Mouse (Mus musculus) limb, embryonic 11.5 days (tissue): ENCODE results near the gene Nlrp4c. TPM values are rescaled to one million over a fixed set of nuclear protein-coding genes. Genes with fewer than 3 reads are reported as not detected.

Experiments
- ATAC-seq: fragments of 200-750 bp; cut with Nextera tagmentation; 2 replicates; pipeline ENCODE4 v1.8.0; 2017; ENCODE audit warnings: low read depth; ENCODE audit not compliant: insufficient number of reproducible peaks, low FRiP score, low TSS enrichment
- DNase-seq: peaks from one replicate; pipeline ENCODE4 v3.0.0-alpha.2; 2015; ENCODE audit warnings: low spot score
- H3K27ac ChIP-seq: fragments of 300-500 bp; sonication (generic); replicated peaks from 2 replicates; pipeline ENCODE4 v1.5.1; 2014; ENCODE audit warnings: low read depth, mild to moderate bottlenecking, low read length
- H3K27me3 ChIP-seq: fragments of 300-500 bp; sonication (generic); 2 replicates; pipeline ENCODE4 v1.6.1; 2014; ENCODE audit warnings: mild to moderate bottlenecking, low read length, mixed read lengths; ENCODE audit not compliant: control insufficient read depth, insufficient read depth
- H3K36me3 ChIP-seq: fragments of 300-500 bp; sonication (generic); 2 replicates; pipeline ENCODE4 v1.6.1; 2014; ENCODE audit warnings: mild to moderate bottlenecking, low read length, moderate library complexity, mixed read lengths; ENCODE audit not compliant: control insufficient read depth, insufficient read depth
- H3K4me1 ChIP-seq: fragments of 300-500 bp; sonication (generic); 2 replicates; pipeline ENCODE4 v1.6.1; 2014; ENCODE audit warnings: low read length, mixed read lengths; ENCODE audit not compliant: control insufficient read depth, insufficient read depth
- H3K4me2 ChIP-seq: fragments of 300-500 bp; sonication (generic); 2 replicates; pipeline ENCODE4 v1.6.1; 2014; ENCODE audit warnings: low read depth, mild to moderate bottlenecking, moderate library complexity; ENCODE audit not compliant: severe bottlenecking
- H3K4me3 ChIP-seq: fragments of 300-500 bp; sonication (generic); 2 replicates; pipeline ENCODE4 v1.5.1; 2014; ENCODE audit warnings: low read depth, low read length
- H3K9ac ChIP-seq: fragments of 300-500 bp; sonication (generic); 2 replicates; pipeline ENCODE4 v1.6.1; 2014; ENCODE audit warnings: mild to moderate bottlenecking, low read length
- H3K9me3 ChIP-seq: fragments of 300-500 bp; sonication (generic); 2 replicates; pipeline ENCODE4 v1.6.1; 2016; ENCODE audit warnings: low read length; ENCODE audit not compliant: control insufficient read depth
- WGBS: fragments of 180-500 bp; shearing (Covaris S2); extraction: QIAGEN DNeasy Blood & Tissue Kit; methylation state at CpG from one replicate; pipeline ENCODE4 v1.1.7; 2014; 5-methylcytosine and 5-hydroxymethylcytosine counted together
- polyA plus RNA-seq: library from polyadenylated mRNA; unstranded; fragments of >200 nt; fragmentation: Nextera tagmentation; extraction: Ambion mirVana; gene quantifications from 2 replicates; pipeline ENCODE4 v1.2.1, GENCODE M21; 2014

Nlrp4c gene
- polyA plus RNA-seq, 1 experiment from 2014 or later = not detected

GRCm38 (mm10) chr7:6152036-6152435 is 107.1 kb downstream of the Nlrp4c start:
- Histone ChIP-seq H3K9ac (no peak overlapping the region), H3K9me3 (no peaks in the 10 kb centered on the region), H3K36me3 (no peaks in the 10 kb centered on the region), H3K4me3 (no peak overlapping the region), H3K4me1 (peaks cover 9% of the 10 kb centered on the region; the same call in 1 of the 2 replicates), H3K27ac (no peak overlapping the region), H3K27me3 (no peaks in the 10 kb centered on the region), H3K4me2 (no peak overlapping the region)
- DNase-seq (no peak), ATAC-seq (no peak)
- 83% methylated on average over 3 of the region's 3 CpGs for WGBS

GRCm38 (mm10) chr7:6153131-6153530 is 108.2 kb downstream of the Nlrp4c start:
- H3K27ac ChIP-seq = no peak overlapping the region
- no peak for ATAC-seq
- no peaks in the 10 kb centered on the region for H3K27me3 ChIP-seq
- no peaks in the 10 kb centered on the region for H3K9me3 ChIP-seq
- no peak overlapping the region for H3K4me3 ChIP-seq
- DNase-seq = no peak
- no peak overlapping the region for H3K4me2 ChIP-seq
- no peaks in the 10 kb centered on the region for H3K36me3 ChIP-seq
- no peak overlapping the region for H3K9ac ChIP-seq
- WGBS = 93% methylated on average over 3 of the region's 3 CpGs
- H3K4me1 ChIP-seq = peaks cover 9% of the 10 kb centered on the region; the same call in 1 of the 2 replicates

DNA sequence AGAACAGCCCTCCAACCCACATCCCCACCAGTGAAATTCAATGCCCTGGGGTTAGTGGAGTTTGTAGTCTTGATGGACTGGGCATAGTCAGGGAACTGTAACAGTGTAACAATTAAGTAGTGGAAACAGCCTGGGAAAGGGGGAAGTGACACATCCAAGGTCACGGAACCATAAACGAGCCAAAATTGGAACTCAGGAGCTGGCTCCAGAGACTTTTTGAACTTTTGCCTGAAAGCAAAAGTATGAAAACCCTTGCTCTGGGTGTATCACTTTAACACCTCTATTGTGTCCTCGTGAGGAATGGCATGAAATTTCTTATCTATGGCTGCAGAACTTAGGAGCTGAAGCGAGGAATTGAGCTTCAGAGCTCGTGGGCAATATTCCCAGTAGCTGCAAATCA is 109.2 kb downstream of the Nlrp4c start:
- Histone ChIP-seq H3K36me3 (no peaks in the 10 kb centered on the region), H3K27me3 (no peaks in the 10 kb centered on the region), H3K4me1 (peaks cover 9% of the 10 kb centered on the region; the same call in 1 of the 2 replicates), H3K9me3 (no peaks in the 10 kb centered on the region), H3K4me3 (no peak overlapping the region), H3K27ac (no peak overlapping the region), H3K9ac (no peak overlapping the region), H3K4me2 (peak overlapping the region; percentile 85; the same call in 1 of the 2 replicates)
- 86% methylated on average over 5 of the region's 5 CpGs for WGBS
- ATAC-seq = no peak
- DNase-seq = no peak

Other genes with a start within 250 kb of the Nlrp4c start
- gene Vmn1r63, start 239.7 kb upstream of the Nlrp4c start, polyA plus RNA-seq = not detected in 2 replicates
- not detected in 2 replicates for gene Vmn1r64, start 160.6 kb upstream of the Nlrp4c start, polyA plus RNA-seq
- gene Vmn1r65, start 34.2 kb upstream of the Nlrp4c start, polyA plus RNA-seq = not detected in 2 replicates
- 13.2 and 14.7 TPM in 2 replicates for gene Zfp787, start 110.8 kb downstream of the Nlrp4c start, polyA plus RNA-seq
- gene Zfp444, start 127.1 kb downstream of the Nlrp4c start, polyA plus RNA-seq = 71.6 and 79.7 TPM in 2 replicates
- not detected in 2 replicates for gene Galp, start 151.9 kb downstream of the Nlrp4c start, polyA plus RNA-seq
- not detected in 2 replicates for gene Zscan5b, start 177.1 kb downstream of the Nlrp4c start, polyA plus RNA-seq
- gene Epp13, start 207.5 kb downstream of the Nlrp4c start, polyA plus RNA-seq = not detected in 2 replicates
- gene Zfp667, start 241.4 kb downstream of the Nlrp4c start, polyA plus RNA-seq = 7.4 and 9.0 TPM in 2 replicates